Mouse (Mus musculus) left cerebral cortex, adult 9 months (tissue): ENCODE results near the gene Kcnh6.
"Not testable (repeated sequence)": the region's sequence is repeated elsewhere in the genome, so short reads cannot be mapped to it uniquely, and the experiment has no call there.

Source experiments
- DNase-seq, 2 experiments: peaks; one replicate each; pipeline ENCODE4 v3.0.0; 2022; ENCODE audit warnings: low spot score in 2 of 2

The Kcnh6 gene

DNA sequence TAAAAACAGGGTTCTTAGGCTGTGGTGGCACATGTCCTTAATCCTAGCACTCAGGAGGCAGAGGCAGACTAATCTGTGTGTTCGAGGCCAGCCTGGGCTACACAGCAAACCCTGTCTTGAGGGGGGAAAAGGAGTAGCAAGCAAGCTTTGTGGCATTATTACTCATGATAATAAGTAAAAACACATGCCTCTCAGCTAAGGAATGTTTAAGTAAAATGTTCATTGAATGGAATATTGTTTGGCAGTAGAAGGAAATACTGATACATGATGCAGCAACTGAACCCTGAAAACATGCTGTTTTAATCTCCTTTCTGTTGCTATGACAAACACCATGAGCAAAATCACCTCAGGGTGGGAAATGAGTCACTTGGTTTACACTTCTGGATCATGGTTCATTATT is 53.4 kb downstream of the Kcnh6 start:
- no peak for DNase-seq

DNA sequence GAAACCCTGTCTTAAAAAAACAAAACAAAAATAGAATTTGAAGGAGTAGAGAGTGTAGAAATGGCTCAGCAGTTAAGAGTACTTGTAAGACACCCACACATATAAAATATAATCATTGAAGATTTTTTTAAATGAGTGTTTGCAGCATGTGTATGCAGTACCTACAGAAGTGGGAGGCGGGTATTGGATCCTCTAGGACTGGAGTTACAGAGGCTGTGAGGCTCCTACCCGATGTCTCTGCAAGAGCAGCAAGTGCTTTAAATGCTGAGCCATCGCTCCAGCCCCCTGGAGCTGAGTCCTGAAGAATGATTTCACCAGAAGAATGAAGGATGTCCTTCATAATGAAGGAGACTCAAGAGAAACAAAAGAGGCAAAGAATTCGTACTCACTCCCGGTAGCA is 55.8 kb downstream of the Kcnh6 start:
- DNase-seq: no peak

DNA sequence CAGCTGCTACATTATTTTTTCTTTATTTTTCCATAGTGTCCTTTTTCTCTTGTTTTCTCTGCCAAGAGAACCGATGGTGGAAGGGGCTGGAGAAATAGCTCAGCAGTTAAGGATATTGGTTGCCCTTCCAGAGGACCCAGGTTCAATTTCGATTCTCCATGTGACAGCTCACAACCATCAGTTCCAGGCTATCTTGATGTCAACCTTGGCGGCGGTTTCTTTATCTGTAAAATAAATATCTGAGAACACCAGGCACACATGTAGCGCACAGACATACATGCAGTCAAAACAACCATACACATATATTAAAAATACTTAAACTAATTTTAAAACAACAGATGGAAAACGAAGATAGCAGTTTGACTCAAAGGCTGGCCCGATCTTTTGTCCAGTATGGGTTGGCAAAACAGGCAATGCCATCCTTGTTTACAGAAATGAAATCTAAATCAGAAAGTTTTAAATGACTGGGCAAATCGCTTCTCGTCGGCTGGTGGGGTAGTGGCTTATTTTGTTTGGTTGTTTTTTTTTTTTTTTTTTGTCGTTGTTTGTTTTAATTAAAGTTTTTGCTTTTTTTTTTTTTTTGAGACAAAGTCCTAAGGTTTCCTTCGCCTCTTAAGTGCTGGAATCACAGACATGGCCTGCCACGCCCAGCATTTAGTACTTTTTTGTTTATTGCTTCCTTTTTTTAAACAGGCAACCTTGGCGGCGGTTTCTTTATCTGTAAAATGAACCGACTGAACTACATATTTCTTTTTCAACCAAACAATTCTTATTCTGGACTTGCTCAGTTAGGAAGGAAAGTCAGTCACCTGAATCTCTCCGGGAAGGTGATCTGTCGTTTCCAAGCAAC is 57.4 kb downstream of the Kcnh6 start:
- no peak for DNase-seq

DNA sequence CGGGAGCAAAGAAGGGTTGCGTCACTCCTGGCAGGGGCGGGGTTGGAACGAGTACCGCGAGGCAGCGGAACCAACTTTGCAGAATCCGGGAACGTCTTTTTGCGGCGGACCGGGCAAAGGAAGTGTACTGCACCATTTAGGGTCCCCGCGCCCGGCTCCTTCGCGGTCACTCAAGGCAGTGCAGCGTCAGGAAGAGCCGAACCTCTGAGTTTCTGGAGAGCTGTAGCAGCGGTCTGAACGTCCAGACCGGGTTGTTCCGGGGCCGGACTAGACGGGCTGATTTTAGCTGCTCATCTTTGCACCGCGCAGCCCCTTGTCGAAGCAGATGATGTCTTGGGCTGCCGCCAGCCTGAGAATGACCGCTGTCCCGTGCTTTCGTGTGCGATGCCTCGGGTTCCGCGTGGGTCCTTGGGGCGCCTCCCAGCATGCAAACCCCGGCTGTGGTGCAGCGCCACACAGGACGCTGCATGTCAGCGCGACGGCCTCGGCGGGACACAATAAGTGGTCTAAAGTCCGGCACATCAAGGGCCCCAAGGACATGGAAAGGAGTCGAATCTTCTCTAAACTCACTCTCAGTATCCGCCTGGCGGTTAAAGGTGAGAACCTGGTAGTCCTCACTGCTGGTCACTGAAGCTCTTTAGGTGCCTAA is 58.1 kb downstream of the Kcnh6 start, which contains the start of gene Taco1:
Gene Taco1, plus strand, starts transcription at position 139 of the 649 bp plus-strand sequence.
- DNase-seq: peak; percentile 82 to 95

DNA sequence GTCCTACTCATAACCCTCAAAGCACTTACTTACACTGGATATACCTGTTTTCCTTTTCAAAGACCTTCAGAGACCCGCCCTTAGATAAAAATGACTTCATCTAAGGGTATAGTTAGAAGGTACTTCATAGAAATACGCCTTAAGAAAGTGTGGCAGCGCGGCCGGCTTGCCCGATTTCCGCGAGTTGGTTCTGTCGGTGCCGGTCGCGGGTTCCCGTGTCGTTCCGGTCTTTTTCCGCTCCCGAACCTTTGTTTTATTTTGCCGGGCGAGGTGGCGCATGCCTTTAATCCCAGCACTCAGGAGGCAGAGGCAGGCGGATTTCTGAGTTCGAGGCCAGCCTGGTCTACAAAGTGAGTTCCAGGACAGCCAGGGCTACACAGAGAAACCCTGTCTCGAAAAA is 58.7 kb downstream of the Kcnh6 start:
- not testable (repeated sequence) for DNase-seq

DNA sequence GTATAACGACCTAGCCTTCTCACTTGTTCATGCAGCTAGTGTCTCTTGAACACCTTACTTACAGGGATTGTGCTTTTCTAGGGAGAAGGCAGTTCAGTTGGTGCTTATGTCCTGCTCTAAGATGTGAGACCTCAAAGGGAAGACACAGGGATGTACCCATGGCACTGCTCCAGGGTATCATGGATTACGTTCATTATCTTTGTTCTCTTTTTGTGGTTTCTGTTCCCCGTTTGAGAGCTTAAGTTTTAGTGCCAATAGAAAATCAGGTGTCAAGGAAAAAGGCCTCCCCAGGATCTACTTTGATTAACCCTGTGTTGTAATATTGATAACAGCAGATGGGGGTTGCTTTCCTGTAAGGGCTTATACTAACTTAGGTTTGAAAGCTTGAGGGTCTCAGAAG is 65.8 kb downstream of the Kcnh6 start:
- DNase-seq: no peak

DNA sequence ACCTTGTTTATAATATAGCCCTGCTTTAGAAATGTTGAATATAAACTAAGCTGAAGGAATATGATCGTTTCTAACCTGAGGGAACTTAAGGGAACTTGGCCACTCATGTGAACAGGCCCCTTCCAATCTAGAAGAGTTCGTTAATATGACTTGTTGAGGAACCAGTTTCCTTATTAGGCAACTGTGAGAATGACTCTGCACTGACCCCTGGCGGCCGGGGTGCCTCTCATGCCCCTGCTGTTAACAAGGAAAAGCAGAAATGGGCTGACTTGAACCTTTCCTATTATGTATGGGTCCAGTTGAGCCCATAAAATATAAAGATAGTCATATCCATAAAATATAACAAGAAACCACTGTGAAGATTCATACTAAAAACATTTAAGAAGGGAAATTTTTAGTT is 68.4 kb downstream of the Kcnh6 start:
- DNase-seq: peak in 1 of 2 experiments; percentile 45
